Mouse (Mus musculus) liver, embryonic 14.5 days (tissue): ENCODE results near the gene Hspa1b.

Source experiments
- CTCF ChIP-seq: IDR thresholded peaks from 2 replicates; pipeline ENCODE4 v1.5.1; 2016; ENCODE audit warnings: antibody characterized with exemption, low read depth, control low read depth
- EP300 ChIP-seq: IDR thresholded peaks from 2 replicates; pipeline ENCODE4 v1.6.1; 2016; ENCODE audit warnings: antibody characterized with exemption, low read depth

GRCm38 (mm10) chr17:34943128-34943815, 15.8 kb downstream of the Hspa1b start:
- TF ChIP-seq EP300 = no peak
- no peak for TF ChIP-seq CTCF
